Mouse (Mus musculus) E14TG2a.4 (cell line): ENCODE results near the gene Ccl9.

Source experiments
- H3K27me3 ChIP-seq: 2 replicates; pipeline ENCODE4 v1.6.1; 2014; ENCODE audit warnings: low read length, control low read depth; ENCODE audit not compliant: insufficient read depth
- H3K36me3 ChIP-seq: 2 replicates; pipeline ENCODE4 v1.6.1; 2014; ENCODE audit warnings: low read length, control low read depth; ENCODE audit not compliant: insufficient read depth
- H3K4me1 ChIP-seq: replicated peaks from 2 replicates; pipeline ENCODE4 v1.6.1; 2014; ENCODE audit warnings: low read depth, low read length, control low read depth
- H3K4me3 ChIP-seq: replicated peaks from 2 replicates; pipeline ENCODE4 v1.5.1; 2014; ENCODE audit warnings: mild to moderate bottlenecking, low read length
- H3K9me3 ChIP-seq: 2 replicates; pipeline ENCODE4 v1.6.1; 2014; ENCODE audit warnings: low read length, control low read depth
- CTCF ChIP-seq: conservative IDR thresholded peaks from 2 replicates; pipeline ENCODE4 v1.5.1; 2014; ENCODE audit warnings: low read length
- NANOG ChIP-seq: IDR thresholded peaks from 2 replicates; pipeline ENCODE4 v1.6.1; 2014; ENCODE audit warnings: borderline replicate concordance, low read length, mixed read lengths
- POU5F1 ChIP-seq: IDR thresholded peaks from 2 replicates; pipeline ENCODE4 v1.6.1; 2014; ENCODE audit warnings: low read length, borderline replicate concordance

Gene Ccl9

DNA sequence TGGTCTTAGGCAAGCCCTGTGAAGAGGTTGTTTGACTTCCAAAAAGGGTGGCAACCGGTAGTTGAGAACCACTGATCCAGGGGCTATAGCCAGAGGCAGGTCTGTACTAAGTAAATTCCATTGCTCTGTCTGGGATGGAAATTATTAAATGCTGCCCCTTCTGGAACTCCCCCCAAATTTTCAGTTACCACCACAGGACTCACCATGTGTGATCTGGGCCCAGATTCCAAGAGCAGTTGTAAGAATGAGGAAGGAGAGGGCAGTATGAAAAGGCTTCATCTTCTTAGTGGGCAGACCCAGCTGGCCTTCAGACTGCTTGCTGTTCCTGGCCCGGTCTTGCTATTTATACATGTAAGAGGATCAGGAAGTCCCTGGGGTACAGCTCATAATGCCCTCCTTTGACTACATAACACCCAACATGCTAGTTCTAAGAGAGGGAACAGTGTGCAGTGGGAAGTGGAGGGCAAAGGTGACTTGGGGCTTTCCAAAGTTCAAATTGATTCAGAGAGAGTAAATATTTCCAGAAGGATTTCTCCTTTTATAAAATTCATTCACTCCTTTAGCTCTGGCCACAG lies at the start of gene Ccl9:
Gene Ccl9, minus strand, starts transcription at position 451 of the 575 bp plus-strand sequence.
- Histone ChIP-seq H3K27me3 (no peaks in the 10 kb centered on the region), H3K4me1 (peaks cover 21% of the 10 kb centered on the region), H3K4me3 (no peak within 1 kb of the TSS), H3K36me3 (no peaks in the 10 kb centered on the region), H3K9me3 (no peaks in the 10 kb centered on the region)
- no peak for TF ChIP-seq NANOG
- TF ChIP-seq CTCF: no peak
- no peak for TF ChIP-seq POU5F1

DNA sequence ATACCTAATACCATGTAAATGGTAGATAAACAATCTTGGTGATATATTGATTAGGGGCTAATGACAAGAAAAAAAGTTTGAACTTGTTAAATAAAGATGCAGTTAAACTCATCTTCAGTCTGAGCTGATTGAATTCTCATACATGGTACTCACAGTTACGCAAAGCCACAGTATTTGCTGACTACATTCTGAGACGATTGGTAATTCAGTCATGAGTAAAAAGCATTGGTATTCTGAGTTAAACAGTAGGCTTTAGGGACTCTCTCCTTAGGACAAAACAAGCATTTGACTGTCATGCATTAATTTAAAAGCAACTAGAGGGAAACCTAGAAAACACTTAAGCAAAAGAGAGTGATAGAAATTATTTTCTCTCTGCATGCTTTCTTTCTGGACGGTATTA lies 45.1 kb upstream of the Ccl9 start:
- no peaks in the 10 kb centered on the region for H3K36me3 ChIP-seq
- H3K4me1 ChIP-seq: no peaks in the 10 kb centered on the region
- no peak for TF ChIP-seq CTCF
- TF ChIP-seq NANOG: no peak
- TF ChIP-seq POU5F1: no peak
- H3K4me3 ChIP-seq: no peak overlapping the region
- H3K9me3 ChIP-seq: no peaks in the 10 kb centered on the region
- H3K27me3 ChIP-seq: no peaks in the 10 kb centered on the region

GRCm38 (mm10) chr11:83619037-83619436 lies 40.6 kb upstream of the Ccl9 start:
- TF ChIP-seq NANOG (no peak), POU5F1 (no peak), CTCF (no peak)
- no peaks in the 10 kb centered on the region for H3K27me3 ChIP-seq
- no peaks in the 10 kb centered on the region for H3K4me1 ChIP-seq
- H3K36me3 ChIP-seq: no peaks in the 10 kb centered on the region
- no peak overlapping the region for H3K4me3 ChIP-seq
- H3K9me3 ChIP-seq: no peaks in the 10 kb centered on the region

- H3K9me3 ChIP-seq: no peaks in the 10 kb centered on the region
- no peak for TF ChIP-seq POU5F1
- TF ChIP-seq NANOG: no peak
- no peak for TF ChIP-seq CTCF
- no peaks in the 10 kb centered on the region for H3K36me3 ChIP-seq
- no peaks in the 10 kb centered on the region for H3K4me1 ChIP-seq
- no peak overlapping the region for H3K4me3 ChIP-seq
- no peaks in the 10 kb centered on the region for H3K27me3 ChIP-seq
Measured at GRCm38 (mm10) chr11:83618238-83618637, 39.8 kb upstream of the Ccl9 start.

- H3K9me3 ChIP-seq: no peaks in the 10 kb centered on the region
- H3K36me3 ChIP-seq: no peaks in the 10 kb centered on the region
- no peaks in the 10 kb centered on the region for H3K27me3 ChIP-seq
- H3K4me3 ChIP-seq: no peak overlapping the region
- no peak for TF ChIP-seq POU5F1
- no peak for TF ChIP-seq NANOG
- no peak for TF ChIP-seq CTCF
- no peaks in the 10 kb centered on the region for H3K4me1 ChIP-seq
Measured at GRCm38 (mm10) chr11:83616586-83616985, 38.1 kb upstream of the Ccl9 start.

- H3K9me3 ChIP-seq: no peaks in the 10 kb centered on the region
- H3K36me3 ChIP-seq: no peaks in the 10 kb centered on the region
- TF ChIP-seq POU5F1 (no peak), NANOG (no peak), CTCF (no peak)
- H3K4me1 ChIP-seq: no peaks in the 10 kb centered on the region
- H3K27me3 ChIP-seq: no peaks in the 10 kb centered on the region
- no peak overlapping the region for H3K4me3 ChIP-seq
Measured at GRCm38 (mm10) chr11:83610900-83611299, 32.5 kb upstream of the Ccl9 start.

DNA sequence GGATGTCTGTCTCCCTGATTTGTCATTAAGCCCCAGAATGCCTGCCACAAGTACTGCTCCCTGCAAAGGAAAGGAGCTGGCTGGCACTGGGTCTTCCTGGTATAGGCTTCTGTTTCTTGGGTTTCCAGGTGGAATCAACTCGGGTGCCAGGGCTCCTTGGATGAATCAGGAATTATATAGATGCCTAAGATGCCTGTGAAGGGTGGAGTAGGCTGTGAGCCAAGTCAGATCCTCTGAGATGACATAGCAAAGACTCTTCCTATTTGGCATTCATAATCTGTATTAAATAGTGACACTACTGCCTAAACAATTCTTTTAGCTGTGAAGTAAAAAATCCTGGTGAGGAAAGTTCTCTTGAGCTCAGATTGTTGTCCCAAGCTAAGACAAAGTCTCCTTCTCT lies 28.0 kb upstream of the Ccl9 start:
- Histone ChIP-seq H3K4me1 (no peaks in the 10 kb centered on the region), H3K27me3 (no peaks in the 10 kb centered on the region), H3K36me3 (no peaks in the 10 kb centered on the region), H3K4me3 (no peak overlapping the region), H3K9me3 (no peaks in the 10 kb centered on the region)
- TF ChIP-seq CTCF (no peak), POU5F1 (no peak), NANOG (no peak)

- TF ChIP-seq POU5F1: no peak
- TF ChIP-seq NANOG: no peak
- no peak for TF ChIP-seq CTCF
- Histone ChIP-seq H3K27me3 (no peaks in the 10 kb centered on the region), H3K36me3 (no peaks in the 10 kb centered on the region), H3K4me3 (no peak overlapping the region), H3K9me3 (no peaks in the 10 kb centered on the region), H3K4me1 (no peaks in the 10 kb centered on the region)
Measured at GRCm38 (mm10) chr11:83605535-83605934, 27.1 kb upstream of the Ccl9 start.

- H3K4me3 ChIP-seq: no peak overlapping the region
- no peaks in the 10 kb centered on the region for H3K36me3 ChIP-seq
- H3K9me3 ChIP-seq: no peaks in the 10 kb centered on the region
- no peaks in the 10 kb centered on the region for H3K4me1 ChIP-seq
- TF ChIP-seq POU5F1 (no peak), CTCF (no peak), NANOG (no peak)
- H3K27me3 ChIP-seq: no peaks in the 10 kb centered on the region
Measured at GRCm38 (mm10) chr11:83604698-83605097, 26.3 kb upstream of the Ccl9 start.
